Comparison of ENCODE assay signal across 9 mouse cellular contexts in genomic region chr17:27004431-27004830, GRCm38 (mm10). TPM values are rescaled to one million over a fixed set of nuclear protein-coding genes. Genes with fewer than 3 reads are reported as not detected.
DNase-seq lines count a peak whose midpoint lies in the region; ATAC-seq and TF ChIP-seq lines count a peak whose summit lies in the region.
"Had no signal": no experiment of that assay in that cellular context is flagged by ENCODE, and none has a peak within 500 bp of the region (broad histone marks: within the 10 kb centered on the region; RNA-seq: fewer than 3 reads in every experiment).

No protein-coding gene starts in this region.

- no peak overlapping the region for H3K4me2 ChIP-seq in kidney, postnatal 0 days (ENCODE audit: low read length)
- H3K4me2 ChIP-seq: limb, embryonic 13.5 days had no signal

- H3K9ac ChIP-seq in kidney, postnatal 0 days (ENCODE audit: low read depth, low read length): no peak overlapping the region
- H3K9ac ChIP-seq: limb, embryonic 13.5 days had no signal

- no peak overlapping the region for H3K4me3 ChIP-seq in cortical plate, adult 2 months (ENCODE audit: insufficient read depth, low read length)
- no peak overlapping the region for H3K4me3 ChIP-seq in kidney, postnatal 0 days (replicated peaks; ENCODE audit: low read depth, low read length)
- H3K4me3 ChIP-seq: limb, embryonic 13.5 days had no signal

- H3K9me3 ChIP-seq in kidney, postnatal 0 days (replicated peaks; ENCODE audit: low read length): no peaks in the 10 kb centered on the region
- H3K9me3 ChIP-seq: limb, embryonic 13.5 days had no signal

- no peaks in the 10 kb centered on the region for H3K27me3 ChIP-seq in kidney, postnatal 0 days (ENCODE audit: insufficient read depth, low read length)

- no peaks in the 10 kb centered on the region for H3K4me1 ChIP-seq in cortical plate, adult 2 months (ENCODE audit: control insufficient read depth, insufficient read depth, low read length)
- H3K4me1 ChIP-seq in kidney, postnatal 0 days (replicated peaks; ENCODE audit: insufficient read depth, low read length): no peaks in the 10 kb centered on the region

- no peaks in the 10 kb centered on the region for H3K36me3 ChIP-seq in kidney, postnatal 0 days (ENCODE audit: insufficient read depth, low read length)
- H3K36me3 ChIP-seq: limb, embryonic 13.5 days had no signal

- DNase-seq in cerebellum, postnatal 36 days: peak; percentile 52 to 55
- DNase-seq in cerebellum, adult 11-12 months: no peak
- DNase-seq in ovary, postnatal 10 days (ENCODE audit: low spot score): peak; percentile 45
- DNase-seq in ovary, adult 18-20 months (ENCODE audit: low spot score): no peak
- peak; percentile 44 for DNase-seq in kidney, postnatal 0 days (ENCODE audit: low spot score)
- peak; percentile 73 for DNase-seq in naive thymus-derived CD4-positive, alpha-beta T cell, adult 2 months (ENCODE audit: low read depth)

- TF ChIP-seq POLR2A in cortical plate, adult 2 months (IDR thresholded peaks at IDR 0.05; ENCODE audit: extremely low read depth, insufficient read depth, low read length): no peak

- H3K27ac ChIP-seq in cortical plate, adult 2 months (ENCODE audit: insufficient read depth, low read length): no peak overlapping the region
- H3K27ac ChIP-seq in kidney, postnatal 0 days: no peak overlapping the region
- H3K27ac ChIP-seq: limb, embryonic 13.5 days had no signal

- TF ChIP-seq CTCF in cortical plate, adult 2 months (IDR thresholded peaks at IDR 0.05; ENCODE audit: extremely low read depth, insufficient read depth, low read length): peak; percentile 57
- peak; percentile 79 for TF ChIP-seq CTCF in kidney, postnatal 0 days (IDR thresholded peaks at IDR 0.05; ENCODE audit: low read depth)

- ATAC-seq in kidney, postnatal 0 days (replicated peaks; ENCODE audit: low FRiP score, low read depth): no peak
- ATAC-seq in inflammation-experienced regulatory T-cells, adult 6 months: no peak

- WGBS in kidney, postnatal 0 days: 42% methylated on average over 9 of the region's 9 CpGs

RNA-seq across cellular contexts. Expression of gene Bak1, which starts 24.4 kb away (rescaled TPM):
- polyA plus RNA-seq in cortical plate, adult 2 months (2012; rRNA removed): 17.3 and 19.3 TPM in 2 replicates
- 6.3 and 6.7 TPM in 2 replicates for polyA plus RNA-seq in kidney, postnatal 0 days (2015; fragmentation: Nextera tagmentation; extraction: Ambion mirVana)
- polyA plus RNA-seq in inflammation-experienced regulatory T-cells, adult 6 months (2017; shearing (Covaris generic)): 10 to 100 TPM in 1 of 3 experiments, 1 to 10 TPM in 2; 5.1 to 23.3 (median 6.8) TPM

RNA-seq across cellular contexts. Expression of gene Zbtb9, which starts 31.5 kb away (rescaled TPM):
- 13.9 and 14.5 TPM in 2 replicates for polyA plus RNA-seq in cortical plate, adult 2 months (2012; rRNA removed)
- 11.1 and 12.1 TPM in 2 replicates for polyA plus RNA-seq in kidney, postnatal 0 days (2015; fragmentation: Nextera tagmentation; extraction: Ambion mirVana)
- 10 to 100 TPM in 1 of 3 experiments, 1 to 10 TPM in 2; 9.0 to 11.1 (median 9.3) TPM for polyA plus RNA-seq in inflammation-experienced regulatory T-cells, adult 6 months (2017; shearing (Covaris generic))

RNA-seq across cellular contexts. Expression of gene Itpr3, which starts 52.7 kb away (rescaled TPM):
- polyA plus RNA-seq in cortical plate, adult 2 months (2012; rRNA removed): 2.4 and 2.6 TPM in 2 replicates
- polyA plus RNA-seq in kidney, postnatal 0 days (2015; fragmentation: Nextera tagmentation; extraction: Ambion mirVana): 4.1 and 4.2 TPM in 2 replicates
- 1 to 10 TPM; 3.9 to 8.2 (median 7.1) TPM for polyA plus RNA-seq in inflammation-experienced regulatory T-cells, adult 6 months (2017; shearing (Covaris generic))

Comparison
In these comparisons a context has a peak if more than half of its experiments do, and no peak if none do; other contexts are left out.
1. DNase-seq: peak in cerebellum, postnatal 36 days (2 of 2), ovary, postnatal 10 days (single experiment), kidney, postnatal 0 days (single experiment) and naive thymus-derived CD4-positive, alpha-beta T cell, adult 2 months (single experiment); none in cerebellum, adult 11-12 months (single experiment) and ovary, adult 18-20 months (single experiment).